Mouse (Mus musculus): Measurements from ENCODE around the gene Uox.

Uox gene

DNA sequence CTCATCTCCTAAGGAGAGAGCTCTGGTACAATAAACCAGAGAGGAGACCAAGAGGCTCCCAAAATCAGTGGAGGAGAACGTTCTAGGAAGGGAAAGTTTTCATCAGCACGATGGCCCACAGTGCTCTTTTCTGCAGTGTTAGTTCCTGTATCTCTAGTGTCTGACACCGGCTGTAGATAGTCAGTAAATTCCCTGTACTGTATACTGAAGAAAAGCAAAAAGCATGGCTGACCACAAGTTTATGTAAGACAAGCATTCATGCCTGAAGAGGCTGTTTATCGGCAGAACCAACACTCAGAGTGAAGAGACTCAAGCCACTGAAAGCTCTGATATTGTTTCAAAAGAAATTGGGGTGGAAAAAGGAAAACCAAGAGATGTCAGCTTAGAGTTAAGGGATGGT, 13.3 kb downstream of the Uox start:
- in situ Hi-C loops (cut with MboI, MseI) = no loop called here

DNA sequence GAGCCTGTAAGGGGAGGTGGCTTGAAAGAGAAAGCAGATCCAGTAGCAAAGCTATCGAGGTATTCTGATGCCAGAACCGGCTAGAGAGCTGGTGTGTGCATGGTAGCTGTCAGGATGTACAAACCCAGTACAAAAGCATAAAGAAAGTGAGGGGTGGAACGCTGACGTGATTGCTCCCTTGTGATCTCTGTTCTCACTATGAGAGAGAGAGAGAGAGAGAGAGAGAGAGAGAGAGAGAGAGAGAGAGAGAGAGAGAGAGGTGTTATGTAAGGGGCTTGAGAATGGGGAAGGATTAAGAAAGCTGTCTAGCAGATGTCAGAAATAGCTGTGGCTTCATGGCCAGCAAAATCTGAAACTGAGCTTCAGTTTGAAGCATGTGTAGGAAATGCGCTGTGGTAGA, 13.7 kb downstream of the Uox start:
- in situ Hi-C loops (cut with MboI, MseI) = no loop called here

DNA sequence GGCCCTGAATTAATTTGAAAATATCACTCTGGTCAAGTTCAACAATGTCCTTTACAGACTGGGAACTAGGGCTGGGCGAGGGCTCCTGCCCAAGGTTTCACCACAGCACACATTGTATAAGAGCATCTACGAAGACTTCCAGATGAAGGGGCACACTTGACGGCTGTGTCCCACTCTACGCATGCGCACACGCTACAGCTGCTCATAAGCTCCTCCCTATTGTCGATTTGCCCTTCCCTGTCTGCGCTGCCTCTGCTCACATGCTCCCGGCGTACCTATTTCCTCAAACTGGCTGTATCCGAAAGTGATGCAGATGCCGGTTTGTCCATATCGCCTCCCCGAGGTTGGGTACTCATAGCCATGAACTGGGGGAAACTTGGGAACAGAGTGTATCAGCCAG, 16.4 kb downstream of the Uox start:
- in situ Hi-C loops (cut with MboI, MseI) = no loop called here

DNA sequence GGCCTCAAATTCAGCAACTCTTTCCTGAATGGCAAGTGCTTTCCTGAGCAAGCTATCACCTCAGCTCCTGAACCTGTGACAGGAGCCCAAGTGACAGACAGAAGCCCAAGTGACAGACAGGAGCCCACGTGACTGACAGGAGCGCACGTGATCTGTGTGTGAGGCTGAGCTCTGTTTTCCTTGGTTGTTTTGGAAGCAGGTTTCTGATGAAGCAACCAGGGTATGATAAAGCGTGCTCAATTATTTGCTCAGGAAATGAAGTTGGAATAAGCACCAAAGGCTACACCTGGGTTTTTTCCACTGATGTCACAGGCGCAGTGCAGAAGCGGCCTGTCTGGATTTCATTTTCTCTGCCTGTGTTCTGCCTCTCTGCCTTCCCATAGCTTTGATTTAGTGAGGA, 19.3 kb downstream of the Uox start:
- in situ Hi-C loops (cut with MboI, MseI) = no loop called here

DNA sequence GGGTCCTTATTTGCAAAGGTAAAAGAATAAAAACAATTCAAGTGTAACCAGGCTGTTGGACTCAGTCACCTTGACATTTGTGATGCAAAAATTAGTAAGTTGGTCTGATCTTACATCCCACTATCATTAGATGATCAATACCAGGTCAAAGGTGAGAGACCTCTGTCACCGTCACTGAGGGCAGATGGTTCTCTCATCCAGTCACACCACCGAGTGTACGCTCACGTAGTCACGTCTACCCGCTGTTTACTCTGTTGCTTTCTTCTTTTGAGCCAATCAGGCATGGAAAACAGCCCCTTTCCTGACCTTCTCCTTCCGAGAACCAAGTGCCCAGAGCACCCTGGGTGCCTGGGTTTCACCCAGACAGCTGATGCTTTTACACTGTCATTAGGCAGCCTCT, 20.9 kb downstream of the Uox start:
- in situ Hi-C loops (cut with MboI, MseI) = no loop called here

DNA sequence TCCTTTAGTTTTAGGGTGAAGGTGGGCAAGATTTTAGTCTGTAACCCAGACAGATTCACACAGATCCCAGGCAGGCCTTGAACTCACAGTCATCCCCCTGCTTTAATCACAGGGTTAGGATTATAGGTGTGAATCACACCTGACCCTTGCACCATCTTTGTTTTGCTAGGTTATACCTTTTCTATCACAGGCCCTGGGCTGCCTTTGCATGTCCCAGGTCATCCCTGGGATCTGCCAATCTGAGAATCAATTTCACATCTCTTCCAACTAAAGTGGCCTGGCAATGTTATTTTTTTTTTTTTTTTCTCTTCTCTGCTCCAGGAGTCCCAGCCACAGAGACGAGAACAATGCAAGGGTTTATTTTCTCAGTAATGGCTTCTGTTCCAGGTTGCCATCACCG, 21.4 kb downstream of the Uox start:
- in situ Hi-C loops (cut with MboI, MseI) = no loop called here

DNA sequence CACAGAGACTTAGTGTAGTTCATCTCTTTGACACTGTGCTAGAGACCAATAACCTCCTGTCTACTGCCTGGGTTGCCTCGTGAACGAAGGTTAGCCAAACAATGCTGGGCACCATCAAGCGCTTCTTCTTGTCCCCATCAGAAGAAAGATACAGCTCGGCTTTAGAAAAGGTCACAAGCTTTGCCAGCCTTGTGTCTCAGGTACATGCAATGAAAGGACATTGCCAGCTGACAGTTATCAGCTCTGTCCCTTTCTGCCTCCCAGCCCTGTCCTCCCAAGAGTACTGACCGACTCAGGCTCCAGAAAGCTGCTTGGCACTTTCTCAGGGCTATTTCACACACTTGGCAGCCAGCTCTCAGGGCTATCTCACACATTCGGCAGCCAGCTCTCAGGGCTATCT, 25.2 kb downstream of the Uox start:
- in situ Hi-C loops (cut with MboI, MseI) = no loop called here

DNA sequence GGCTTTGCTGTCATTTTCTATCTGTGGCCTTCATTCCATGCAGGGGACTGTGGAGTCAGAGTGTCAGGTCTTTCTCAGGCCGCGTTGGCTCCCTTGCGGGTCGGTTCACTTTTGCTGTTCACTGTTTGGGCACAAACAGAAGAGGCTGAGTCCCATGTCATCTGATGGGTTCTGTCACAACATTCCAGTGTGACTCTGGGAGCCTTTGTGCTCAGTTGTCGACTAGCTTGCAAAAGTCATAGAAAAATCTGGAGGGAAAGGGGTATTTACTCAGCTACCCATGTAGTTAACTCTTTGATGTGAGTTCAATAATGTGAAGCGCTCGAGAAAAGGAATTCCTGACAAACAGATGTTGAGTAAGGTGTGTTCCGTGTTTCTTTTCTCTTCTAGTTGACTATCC, 26.2 kb downstream of the Uox start:
- in situ Hi-C loops (cut with MboI, MseI) = no loop called here

DNA sequence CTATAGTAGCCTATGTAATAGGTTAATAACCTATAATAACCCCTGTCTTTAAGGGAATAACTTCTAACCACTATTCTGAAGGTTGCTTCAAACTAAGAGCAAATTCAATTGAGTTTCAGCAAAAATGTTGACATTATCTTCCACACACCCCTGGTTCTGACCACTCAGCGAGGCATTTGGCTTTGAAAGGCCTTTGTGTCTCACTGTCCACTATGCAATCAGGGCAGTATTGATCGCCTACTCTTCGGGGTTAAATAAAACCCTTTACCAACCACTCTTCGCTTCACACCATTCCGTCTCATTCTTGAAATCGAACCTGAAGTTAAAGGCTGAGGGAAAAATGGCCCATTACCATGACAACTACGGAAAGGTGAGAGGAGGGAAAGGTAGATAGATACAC, 26.6 kb downstream of the Uox start:
- in situ Hi-C loops (cut with MboI, MseI) = no loop called here

DNA sequence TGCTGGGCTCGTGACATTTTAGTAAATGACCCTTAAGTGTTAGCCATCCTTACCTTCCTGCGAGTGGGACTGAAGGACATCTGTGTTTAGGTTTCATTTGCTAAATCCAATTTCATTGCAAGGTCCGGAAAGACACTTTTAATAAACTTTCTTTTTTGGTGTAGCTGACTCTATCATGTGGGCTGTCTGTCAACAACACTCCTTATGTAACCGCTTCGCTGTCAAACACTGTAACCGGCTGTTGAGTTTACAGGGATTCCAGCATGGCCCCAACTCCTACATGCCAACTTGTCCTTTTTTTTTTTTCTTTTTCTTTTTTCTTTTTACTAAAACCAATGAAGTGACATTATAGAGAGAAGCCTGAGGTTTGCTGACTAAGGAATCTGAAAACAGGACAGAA, 28.2 kb downstream of the Uox start:
- in situ Hi-C loops (cut with MboI, MseI) = no loop called here

DNA sequence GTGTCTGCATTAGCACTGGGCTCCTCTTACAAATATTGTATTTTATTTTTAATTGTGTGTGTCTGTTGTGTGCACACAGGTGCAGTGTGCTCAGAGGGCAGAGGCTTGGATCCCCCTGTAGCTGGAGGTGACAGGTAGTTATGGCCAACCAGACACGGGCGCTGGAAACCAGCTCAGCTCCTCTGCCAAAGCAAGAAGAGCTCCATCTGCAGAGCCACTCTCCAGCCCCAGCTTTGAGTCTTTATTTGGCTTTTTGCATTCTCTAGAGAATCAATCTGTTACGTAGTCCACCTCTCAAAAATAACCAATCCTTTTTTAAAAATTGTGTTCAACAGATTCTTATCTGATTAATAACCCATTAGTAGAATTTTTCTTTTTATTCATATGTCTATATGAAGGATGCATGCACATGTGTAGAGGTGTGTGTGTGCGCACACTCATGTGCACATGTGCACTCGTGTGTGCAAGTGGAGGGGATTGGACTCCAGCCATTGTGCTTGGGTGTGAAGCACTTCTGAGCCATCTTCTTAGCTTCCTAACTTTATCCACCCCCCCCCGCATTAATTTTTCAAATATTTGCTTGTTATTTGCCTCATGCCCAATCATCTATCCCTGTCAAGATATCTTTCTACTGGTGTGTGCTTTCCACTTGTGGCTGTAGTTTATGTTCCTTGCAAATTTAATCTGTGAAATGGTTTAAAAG, 29.1 kb downstream of the Uox start:
- in situ Hi-C loops (cut with MboI, MseI) = no loop called here

DNA sequence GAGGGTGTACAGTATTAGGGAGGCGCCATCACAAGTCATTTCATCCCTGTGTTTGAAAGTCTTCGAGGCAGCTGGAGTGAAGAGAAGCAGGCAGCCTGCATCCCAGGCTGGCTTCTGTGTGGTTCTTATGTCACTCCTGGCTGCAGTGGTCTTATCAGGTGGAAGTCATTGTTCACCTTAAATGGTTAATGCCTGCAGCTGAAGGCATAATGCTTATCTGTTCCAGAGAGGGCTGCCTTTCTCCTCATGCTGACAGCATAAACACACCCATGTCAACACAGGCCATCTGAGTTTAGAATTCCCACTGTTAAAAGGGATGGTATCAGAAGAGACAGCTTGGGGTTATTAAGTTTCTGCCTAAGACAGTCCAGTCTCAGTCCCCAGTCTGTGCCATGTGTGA, 31.0 kb downstream of the Uox start:
- in situ Hi-C loops (cut with MboI, MseI) = loop anchor here (10.0 kb wide), 1 partner anchor 1096 kb away; no protein-coding TSS in a partner anchor

DNA sequence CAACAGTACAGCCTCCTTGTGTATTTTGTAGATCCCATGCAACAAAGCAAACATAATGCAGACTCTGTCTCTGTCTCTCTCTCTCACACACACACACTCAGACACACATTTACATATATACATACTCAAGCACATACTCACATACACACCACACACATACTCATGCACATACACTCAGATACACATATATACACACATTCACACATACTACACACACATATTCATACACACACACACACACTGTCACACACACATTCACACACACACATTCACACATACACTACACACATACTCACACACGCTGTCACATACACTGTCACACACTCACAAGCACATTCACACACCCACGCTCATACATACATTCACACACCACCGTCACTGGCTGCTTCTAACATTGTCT, 32.3 kb downstream of the Uox start:
- in situ Hi-C loops (cut with MboI, MseI) = loop anchor here (10.0 kb wide), 1 partner anchor 1098 kb away; no protein-coding TSS in a partner anchor

DNA sequence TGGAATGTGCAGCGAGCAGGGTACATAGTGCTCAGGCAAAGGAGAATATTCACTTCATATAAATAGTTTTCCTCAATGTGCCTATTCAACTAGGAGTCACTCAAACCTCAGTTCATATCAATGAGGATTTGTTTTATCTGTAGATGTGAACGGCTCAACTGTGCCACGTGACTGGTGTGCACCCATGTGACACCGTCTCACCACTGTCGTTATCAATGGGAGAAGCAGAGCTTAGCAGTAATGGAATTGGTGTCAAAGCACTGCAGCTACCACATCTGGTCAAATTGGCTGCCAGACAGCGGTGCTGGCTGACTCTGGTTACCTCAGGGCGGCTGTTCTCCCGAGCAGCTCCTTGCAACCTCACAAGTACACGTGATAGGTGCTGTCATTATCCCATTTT, 34.4 kb downstream of the Uox start:
- in situ Hi-C loops (cut with MboI, MseI) = loop anchor here (10.0 kb wide), 1 partner anchor 1100 kb away; no protein-coding TSS in a partner anchor

DNA sequence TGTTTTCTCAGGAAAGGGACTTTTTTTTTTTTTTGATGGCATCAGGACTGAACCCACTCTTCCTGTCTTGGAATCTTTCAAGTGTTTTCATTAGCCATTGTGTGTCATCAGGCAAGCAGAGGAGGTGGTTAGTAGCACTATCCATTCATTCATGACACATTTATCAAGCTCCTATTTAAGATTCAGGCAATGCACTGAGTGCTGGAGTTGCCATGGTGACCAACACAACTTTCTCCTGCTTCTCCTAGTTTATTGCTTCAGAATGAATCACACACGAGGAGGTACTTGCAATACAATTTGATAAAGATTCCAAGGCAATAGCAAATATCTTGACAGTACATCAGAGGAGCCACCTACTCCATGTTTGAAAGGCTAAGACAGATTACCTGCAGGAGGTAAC, 37.1 kb downstream of the Uox start:
- in situ Hi-C loops (cut with MboI, MseI) = loop anchor here (10.0 kb wide), 1 partner anchor 1103 kb away; no protein-coding TSS in a partner anchor

DNA sequence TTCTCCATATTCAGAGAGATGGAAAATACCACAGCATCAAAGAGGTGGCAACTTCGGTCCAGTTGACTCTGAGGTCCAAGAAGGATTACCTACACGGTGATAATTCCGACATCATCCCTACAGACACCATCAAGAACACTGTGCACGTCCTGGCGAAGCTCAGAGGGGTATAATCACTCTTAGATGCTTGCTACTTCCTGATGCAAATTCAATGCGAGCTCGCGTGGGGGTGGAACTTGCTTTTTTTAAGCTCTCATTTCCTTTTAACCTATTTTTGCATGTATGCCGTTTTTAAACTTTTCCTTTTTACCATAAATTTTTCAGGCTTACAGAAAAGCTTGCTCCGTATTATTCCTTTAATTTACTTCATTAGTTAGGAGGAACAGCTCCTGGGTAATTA, 40.1 kb downstream of the Uox start:
- in situ Hi-C loops (cut with MboI, MseI) = no loop called here

DNA sequence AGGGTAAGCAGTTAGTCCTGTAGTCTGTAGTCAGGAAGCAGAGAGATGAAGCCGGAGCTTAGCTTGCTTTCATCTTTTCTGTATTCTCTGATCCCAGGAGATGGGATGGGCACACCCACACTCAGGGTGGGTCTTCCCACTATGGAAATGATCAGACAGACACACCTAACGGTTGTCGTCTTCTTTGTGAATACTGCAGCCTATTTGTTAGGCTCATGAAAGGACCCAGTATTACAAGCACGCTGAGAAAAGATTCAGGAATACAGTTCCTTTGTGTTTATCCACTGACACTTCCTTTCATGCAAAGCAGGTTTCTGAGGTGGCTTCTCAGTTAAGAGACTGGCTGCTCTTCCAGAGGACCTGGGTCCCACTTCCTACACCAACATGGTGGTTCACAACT, 41.0 kb downstream of the Uox start:
- in situ Hi-C loops (cut with MboI, MseI) = no loop called here

DNA sequence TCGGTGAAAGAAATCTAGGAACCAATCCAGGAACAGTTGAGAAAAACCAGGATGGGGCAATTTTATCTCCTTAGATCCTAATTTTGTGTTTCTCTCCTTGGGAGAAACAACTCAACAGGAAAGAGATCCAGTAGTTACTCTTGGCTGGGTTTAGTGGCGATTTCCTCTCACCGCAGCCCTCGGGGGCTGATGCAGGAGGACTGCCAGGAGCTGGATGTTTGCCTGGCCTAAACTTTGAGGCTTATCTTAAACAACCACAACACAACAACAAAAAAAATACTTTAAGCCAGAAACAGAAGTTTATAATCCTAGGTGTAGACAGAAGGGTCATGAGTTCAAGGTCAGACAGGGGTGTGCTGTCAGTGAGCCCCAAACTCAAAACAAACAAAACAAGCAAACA, 41.6 kb downstream of the Uox start:
- in situ Hi-C loops (cut with MboI, MseI) = no loop called here

DNA sequence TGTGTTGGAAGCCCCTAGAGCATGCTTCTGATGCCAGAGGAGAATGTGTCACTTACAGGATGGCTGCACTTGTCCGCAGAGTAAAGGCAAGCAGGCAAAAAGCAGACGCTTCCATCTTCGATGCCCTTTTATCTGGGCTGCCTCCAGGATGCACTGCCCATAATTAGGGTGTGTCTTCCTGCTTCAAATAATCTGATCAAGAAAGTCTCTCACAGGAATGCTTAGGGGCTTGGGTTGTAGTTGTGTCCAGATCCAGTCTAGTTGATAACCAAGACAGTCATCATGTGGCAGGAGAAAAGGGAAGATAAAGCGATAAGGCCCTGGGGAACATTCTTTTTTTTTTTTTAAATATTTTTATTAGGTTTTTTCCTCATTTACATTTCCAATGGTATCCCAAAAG, 45.3 kb downstream of the Uox start, which contains the start of gene Dnase2b:
Gene Dnase2b, minus strand, starts transcription at position 101 of the 400 bp plus-strand sequence.
- in situ Hi-C loops (cut with MboI, MseI) = no loop called here

DNA sequence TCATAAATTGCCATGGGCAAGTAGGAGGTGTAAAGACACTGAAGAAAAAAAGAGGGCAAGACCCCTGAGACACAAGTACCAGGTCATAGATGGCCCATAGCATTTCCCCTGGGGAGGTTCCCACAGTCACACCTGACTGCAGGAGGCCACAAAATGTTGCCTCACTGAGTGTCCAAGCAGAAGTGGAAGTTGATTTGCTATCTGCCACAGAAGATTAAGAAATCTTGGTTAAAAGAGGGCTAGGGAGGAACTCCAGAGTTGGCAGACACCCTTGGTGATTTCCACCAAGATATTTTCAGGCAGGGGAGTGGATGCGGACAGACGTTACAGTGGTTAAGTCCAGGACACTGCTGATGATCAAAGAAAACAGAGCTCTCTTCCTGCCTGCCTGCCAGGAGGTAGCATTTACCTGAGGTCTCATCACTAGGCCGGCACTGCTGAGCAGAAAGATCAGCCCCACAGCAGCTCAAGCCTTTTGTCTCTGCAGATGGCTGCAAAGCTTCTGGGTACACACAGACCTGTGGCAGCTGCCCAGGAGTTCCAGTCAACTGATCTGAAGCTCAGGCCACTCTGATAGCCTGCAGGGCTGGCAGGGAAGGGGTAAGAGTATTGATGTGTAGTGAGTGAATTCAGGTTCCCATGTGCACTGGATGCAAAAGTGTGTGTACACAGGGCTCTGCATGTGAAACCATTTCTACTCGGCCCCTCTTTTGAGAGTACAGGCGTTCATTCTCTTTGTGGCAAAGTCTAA, 46.5 kb downstream of the Uox start:
- in situ Hi-C loops (cut with MboI, MseI) = no loop called here

DNA sequence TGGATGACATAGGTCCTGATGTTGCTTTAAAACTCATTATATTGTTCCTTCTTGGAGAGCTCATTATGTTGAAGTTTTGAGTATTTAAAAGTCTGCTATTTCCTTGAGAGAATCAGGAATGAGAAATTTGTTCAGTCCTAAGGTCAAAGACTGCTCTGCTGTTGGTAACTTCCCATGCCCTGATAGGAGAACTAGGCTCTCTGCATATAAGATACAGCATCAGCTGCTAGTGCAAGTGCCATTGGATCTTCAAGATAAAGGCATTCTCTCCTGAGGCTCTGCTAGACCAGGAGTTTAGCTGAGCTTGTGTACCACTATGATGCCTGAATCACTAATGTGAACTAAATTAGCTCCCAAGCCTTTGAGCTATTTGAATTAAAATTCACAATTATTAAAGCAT, 47.7 kb downstream of the Uox start:
- in situ Hi-C loops (cut with MboI, MseI) = no loop called here

DNA sequence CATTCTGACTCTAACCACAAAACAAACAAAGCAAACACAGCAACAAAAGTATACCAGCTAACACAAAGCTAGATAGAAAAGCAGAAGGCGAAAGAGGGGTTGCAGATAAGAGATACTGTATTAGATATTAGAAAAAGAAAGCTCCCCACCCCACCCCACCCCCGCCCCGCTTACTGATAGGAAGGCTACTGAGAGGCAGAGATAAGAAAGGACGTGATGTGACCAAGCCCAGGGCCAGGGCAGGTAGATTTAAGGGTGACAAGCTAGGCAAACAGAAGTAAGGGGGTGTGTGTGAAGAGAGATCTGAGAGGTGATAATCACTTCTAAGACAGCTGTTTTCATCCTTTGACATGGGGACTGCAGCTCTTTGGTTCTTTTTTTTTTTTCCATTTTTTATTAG, 48.1 kb downstream of the Uox start:
- in situ Hi-C loops (cut with MboI, MseI) = no loop called here

DNA sequence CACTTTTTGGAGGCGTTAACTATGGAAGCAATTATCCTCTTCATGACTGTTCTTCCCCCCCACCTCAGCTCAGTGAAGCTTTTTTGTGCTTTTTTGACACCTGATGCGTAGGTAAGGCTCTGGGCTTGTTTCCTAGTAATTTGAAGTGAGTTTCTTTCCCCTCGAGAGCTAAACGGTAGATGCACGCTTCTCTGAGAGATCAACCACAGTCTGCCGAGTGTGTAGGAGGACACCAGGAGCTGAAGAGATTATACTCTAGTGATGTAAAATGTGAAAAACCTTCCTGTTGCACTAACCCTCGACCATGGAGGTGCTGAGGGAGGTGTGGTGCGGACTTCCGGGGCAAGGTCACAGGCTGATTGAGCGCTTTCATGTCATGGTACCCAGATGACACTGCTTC, 49.9 kb downstream of the Uox start:
- in situ Hi-C loops (cut with MboI, MseI) = no loop called here
